Mouse (Mus musculus): ENCODE data around the gene Slc9b2.

Slc9b2 gene

DNA sequence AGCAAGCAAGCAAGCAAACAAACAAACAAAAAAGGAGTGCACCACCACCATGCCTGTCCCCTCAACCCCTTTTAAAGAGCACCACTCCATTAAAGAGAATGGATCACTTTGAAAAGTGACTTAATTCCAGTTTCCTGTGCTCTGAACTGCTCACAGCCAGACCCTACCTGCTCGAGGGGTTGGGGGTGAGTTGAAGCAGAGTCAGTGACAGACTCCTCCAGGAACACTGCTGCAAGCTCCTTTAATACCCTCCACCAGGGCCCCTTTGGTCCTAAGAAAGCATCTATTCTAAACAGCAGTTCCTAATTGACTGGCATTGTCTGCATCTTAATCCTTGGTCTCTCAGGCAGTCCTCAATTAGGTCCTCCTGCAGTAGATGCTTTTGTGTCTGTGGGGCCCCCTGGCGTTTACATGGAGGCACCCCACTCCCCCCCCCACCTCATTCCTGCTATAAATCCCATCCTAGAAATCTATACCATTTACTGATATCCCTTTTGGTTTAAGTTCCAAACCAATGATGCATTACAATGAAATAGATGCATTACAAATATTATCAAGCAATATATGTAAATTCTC, 5.5 kb downstream of the Slc9b2 start:
- no peak for DNase-seq (ENCODE audit: low spot score)

DNA sequence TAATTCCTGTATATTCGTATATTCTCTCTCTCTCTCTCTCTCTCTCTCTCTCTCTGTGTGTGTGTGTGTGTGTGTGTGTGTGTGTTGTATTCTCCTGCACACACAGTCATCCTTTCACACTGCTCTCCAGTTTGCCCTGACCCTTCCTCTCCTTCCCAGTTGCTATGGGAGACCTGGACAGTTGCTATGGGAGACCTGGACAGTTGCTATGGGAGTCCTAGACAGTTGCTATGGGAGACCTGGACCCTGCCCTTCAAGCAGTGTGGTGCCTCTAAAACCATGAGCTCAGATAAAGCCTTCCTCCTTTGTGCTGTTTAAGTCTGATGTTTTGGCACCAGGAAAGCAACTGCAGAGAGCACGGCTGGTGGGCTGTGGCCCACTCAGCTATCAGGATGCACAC, 6.2 kb downstream of the Slc9b2 start:
- DNase-seq (ENCODE audit: low spot score) = peak; percentile 29

DNA sequence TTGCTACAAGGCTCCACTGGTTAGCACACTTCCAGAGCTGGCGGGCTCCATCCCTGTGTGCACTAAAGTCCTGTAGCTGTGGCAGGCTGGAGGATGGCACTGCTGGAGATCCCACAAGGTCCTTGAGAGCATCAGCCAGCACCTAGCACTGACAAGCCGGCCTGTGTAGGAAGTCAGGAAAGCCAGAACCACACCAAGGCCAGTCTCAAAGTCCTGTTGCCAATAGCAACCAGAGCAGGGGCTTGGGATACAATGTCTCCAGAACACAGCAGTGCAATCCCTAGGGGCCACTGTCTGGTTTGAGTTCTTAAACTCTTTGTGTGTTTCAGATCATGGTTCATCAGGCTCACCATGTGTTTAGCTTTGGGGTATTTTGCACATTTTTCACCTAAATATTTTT, 7.3 kb downstream of the Slc9b2 start:
- DNase-seq (ENCODE audit: low spot score) = no peak

DNA sequence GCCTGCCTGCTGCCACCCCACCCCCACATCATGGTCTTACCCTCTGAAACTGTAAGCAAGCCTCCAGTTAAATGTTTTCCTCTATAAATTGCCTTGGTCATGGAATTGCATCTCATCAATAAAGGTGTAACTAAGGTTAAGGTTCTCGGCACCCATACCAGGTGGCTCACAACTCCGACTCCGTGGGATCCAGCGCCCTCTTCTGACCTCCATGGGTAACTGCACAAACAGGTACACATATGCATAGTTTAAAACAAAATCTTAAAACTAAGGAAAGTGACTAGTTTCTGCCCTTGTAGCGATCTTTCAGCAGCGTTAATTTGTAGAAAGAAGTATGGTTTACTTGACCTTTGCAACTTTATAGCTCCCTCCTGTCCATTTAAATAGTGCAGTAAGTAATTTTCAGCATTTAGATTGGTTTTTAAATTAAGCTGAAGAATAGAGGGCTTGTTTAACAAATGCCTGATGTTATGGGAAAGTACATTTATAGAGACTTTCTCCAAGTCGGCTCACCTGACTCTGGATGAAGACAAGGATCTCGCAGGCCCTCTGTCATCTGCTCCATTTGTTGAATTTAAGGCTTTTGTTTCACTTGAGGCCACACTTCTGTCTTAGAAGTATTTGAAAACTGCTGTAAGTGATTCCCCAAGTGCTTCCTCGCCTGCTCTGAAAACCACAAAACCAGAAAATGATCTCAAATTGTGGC, 8.4 kb downstream of the Slc9b2 start:
- DNase-seq (ENCODE audit: low spot score) = no peak

DNA sequence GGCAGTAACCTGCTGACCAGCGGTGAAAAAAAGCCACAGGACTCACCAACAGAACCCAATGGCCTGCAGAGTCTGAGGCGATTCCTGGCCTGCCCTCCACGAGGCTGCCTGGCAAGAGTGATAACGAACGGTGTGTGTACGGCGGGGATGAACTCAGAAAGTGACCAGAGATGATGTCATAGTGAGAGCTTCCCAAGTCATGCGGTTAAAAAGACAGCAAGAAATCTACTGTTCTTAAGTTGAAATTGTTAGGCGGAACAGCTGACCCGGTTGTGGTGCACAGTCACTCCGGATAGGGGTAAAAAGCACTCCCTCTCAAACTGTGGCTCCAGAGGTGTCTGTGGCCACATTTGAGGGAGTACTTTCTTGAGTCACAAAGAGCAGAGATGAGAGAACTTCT, 10.8 kb downstream of the Slc9b2 start:
- DNase-seq (ENCODE audit: low spot score) = no peak

DNA sequence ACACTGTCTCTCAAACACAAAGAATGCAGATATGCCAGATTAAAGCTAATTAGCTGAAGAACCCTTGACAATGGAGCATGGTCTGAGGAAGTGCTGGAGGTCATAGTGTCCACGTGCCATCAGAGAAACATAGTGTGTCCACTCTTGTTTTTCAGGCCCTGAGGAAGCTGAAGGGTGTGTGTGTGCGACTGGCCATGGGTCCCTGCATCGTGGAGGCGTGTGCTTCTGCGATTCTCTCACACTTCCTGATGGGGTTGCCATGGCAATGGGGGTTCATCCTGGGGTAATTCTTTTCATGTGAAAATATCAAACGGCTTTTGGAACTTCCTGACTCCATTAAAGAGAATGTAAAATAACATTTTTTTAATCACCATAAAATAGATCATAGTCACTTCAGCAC, 16.9 kb downstream of the Slc9b2 start:
- no peak for DNase-seq (ENCODE audit: low spot score)

DNA sequence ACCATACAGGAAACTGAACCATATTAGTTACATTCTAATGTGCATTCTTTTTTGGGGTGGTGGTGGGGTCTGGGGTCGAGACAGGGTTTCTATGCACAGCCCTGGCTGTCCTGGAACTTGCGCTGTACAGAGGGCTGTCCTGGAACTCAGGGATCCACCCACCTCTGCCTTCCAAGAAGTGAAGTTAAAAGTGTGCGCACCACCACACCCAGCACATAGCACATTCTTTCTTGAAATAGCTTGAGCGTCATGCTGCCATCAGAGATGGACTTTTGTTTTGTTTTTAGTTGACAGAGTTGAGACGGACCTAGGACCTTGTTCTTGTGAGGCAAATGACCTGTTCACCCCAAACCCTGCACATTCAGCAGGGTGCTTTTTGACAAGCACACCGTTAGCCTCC, 19.7 kb downstream of the Slc9b2 start:
- DNase-seq (ENCODE audit: low spot score) = no peak

DNA sequence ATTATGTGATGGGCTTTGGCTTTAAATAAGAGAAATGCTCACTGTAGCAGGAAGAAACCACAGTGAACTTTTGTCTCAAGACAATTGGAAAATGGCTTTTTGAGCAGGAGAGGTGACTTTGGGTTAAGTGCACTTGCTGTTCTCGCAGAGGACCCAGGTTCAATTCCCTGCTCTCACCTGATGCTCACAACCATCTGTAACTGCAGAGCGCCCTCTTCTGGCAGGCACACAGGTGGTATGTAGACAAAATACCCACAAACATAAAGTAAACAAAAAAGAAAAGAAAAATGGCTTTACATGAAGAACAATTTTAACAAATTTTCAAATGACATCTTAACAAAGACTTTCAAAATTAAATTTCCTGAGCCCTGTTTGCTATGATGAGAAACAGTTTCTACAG, 20.1 kb downstream of the Slc9b2 start:
- no peak for DNase-seq (ENCODE audit: low spot score)

DNA sequence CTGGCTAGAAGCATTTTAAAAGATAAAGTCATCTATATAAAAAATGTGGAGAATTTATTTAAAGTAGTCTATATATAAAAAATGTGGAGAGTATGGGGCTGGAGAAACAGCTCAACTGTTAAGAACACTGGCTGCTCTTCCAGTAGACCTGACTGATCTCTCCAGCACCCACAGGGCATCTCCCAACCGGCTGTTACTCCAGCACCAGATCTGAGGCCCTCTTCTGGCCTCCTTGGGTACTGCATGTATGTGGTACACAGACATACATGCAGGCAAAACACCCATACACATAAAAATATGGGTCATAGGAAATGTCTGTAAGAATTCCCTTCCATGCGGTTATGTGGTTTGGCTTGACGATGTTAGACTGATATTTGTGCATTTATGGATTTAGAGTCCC, 21.1 kb downstream of the Slc9b2 start:
- DNase-seq (ENCODE audit: low spot score) = peak; percentile 65

DNA sequence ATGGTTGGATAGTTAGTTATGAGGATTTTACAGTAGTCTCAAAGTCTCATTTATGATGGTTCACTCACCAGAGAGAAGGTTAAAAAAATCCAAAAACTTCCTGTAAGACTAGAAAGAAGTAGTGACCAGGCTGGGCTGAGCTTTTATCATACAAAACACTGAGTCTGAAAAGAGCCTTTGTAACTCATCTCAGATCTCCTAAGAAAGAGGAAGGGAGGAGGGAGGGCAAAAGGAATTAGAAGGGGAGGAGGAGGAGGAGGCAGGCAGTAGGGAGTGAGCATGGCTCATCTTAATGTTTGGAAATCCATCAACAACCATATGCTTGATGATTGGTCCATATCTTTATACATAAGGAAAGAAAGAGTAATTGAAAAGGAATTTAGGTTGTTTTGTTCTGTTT, 25.2 kb downstream of the Slc9b2 start:
- no peak for DNase-seq (ENCODE audit: low spot score)

DNA sequence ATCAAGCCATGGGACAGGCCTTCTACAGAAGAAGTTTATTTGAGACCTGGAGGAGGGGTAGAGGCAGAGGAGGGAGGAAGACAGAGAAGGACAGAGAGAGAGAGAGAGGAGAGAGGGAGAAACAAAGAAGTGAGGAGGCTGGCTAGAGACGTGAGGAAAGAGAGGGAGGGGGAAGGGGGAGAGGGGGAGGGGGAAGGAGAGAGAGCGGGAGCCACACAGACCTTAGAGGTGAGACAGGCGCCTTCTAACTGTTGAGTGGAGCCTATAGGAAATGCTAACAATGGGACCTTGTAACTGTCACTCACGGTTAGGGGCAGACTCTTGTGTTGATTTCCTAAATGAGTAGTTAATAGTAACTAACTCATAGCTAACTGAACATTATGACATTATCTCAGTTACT, 26.3 kb downstream of the Slc9b2 start:
- no peak for DNase-seq (ENCODE audit: low spot score)

DNA sequence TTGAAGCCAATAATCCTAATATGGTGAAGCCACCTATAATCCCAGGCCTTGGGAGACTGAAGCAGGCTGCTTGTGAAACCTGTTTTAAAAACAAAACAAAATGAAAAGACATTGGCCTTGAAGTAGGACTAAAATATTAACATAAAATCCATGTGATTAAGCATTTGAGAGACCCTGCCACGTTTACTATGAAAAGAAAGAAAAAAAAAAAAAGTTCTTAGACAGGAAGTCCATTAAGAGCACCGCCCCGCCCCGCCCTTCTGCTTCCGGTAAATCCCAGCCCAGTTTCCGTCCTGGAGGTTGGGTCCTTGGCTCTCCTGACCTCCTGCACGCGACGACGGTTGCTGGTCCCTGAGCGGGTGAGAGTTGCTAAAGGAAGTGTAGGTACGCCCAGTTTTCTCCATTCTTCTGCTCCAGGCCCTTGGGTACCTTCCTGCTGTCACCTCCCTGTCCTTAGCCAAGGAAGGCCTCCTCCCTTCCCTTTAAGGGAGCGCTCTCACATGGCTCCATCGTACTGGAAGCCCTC, 40.3 kb downstream of the Slc9b2 start, which contains the start of gene Slc9b1:
Slc9b1 (plus strand) TSS at position 291 of the 526 bp plus-strand sequence.
- DNase-seq (ENCODE audit: low spot score) = no peak

DNA sequence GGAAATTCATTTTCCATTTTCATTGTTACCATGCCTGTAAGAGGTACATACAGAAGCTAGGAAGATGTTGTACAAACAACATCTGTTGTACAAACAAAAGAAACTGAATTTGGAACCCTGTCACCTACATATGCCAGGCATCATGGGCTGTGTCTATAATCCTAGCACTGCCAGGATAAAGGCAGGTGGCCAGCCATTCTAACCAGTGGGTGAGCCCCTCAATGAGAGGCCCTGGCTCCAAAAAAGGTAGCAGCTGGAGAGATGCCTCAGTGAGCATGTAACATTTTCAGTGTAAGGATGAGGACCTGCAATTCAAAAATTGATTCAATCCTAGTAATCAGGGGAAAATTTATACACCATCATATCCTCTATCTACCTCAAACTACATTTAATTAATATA, 41.5 kb downstream of the Slc9b2 start:
- no peak for DNase-seq (ENCODE audit: low spot score)

DNA sequence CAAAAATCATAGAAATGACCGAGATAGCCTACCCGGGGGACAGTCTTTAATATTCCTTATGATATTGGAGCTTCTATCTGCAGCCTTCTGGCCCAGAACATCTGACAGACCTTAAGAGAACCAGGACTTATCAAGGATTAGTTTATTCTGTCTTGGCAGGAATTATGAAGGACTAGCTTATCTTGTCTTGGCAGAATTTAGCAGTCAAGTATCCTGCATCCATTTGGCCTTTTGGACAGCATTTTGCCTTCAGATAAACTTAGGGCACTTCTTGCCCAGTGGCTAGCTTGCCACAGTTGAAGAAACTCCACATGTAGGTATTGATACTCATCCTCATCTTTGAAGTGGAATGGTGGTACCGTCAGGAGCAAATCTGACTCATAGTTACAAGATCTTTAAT, 44.4 kb downstream of the Slc9b2 start:
- no peak for DNase-seq (ENCODE audit: low spot score)

DNA sequence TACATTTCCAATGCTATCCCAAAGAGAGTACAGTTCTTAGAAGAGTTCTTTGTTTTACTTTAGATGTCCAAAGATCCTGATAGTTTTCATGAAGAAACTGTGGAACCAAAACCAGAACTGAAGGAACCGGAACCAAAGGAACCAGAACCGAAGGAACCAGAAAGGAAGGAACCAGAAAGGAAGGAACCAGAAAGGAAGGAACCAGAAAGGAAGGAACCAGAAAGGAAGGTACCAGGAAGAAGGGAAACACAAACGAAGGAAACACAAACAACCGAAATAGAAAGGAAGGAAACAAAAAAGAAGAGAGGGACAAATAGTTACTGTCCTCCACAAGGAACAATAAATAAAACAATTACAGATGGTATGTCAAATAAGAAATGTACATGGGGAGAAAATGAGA, 49.9 kb downstream of the Slc9b2 start:
- no peak for DNase-seq (ENCODE audit: low spot score)

DNA sequence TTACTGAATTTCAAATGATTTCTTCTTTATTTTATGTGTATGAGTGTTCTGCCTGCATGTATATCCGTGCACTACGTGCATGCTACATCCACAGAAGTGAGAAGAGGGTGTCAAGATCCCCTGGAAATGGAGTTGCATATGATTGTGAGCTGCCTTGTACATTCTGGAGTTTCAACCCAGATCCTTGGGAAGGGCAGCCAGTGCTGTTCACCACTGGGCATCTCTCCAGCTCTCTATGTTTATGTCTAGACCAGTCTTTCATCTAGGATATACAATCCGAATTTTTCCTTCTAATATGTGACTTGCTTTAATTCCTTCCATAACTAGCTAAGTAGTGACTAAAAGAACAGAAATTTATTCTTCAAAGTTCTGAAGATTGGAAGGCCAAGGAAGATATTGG, 68.3 kb downstream of the Slc9b2 start:
- no peak for DNase-seq (ENCODE audit: low spot score)

DNA sequence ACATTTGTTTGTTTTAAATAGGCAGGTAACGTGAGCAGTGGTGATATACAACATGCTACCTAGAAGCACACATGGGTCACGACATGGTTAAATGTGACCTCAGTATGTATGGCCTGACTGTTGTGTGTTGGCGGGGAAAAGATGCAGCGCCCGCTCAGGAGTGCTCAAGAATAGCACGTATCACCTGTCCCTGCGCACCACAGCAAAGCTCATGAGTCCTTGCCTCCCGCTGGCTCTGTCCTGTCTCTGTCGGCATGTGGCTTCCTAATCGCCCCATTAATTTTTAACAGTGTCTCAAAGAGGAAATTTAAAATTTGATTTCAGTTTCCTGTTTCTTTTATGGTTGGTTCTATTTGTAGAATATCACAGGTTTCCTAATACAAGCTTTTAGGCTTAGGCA, 69.9 kb downstream of the Slc9b2 start:
- no peak for DNase-seq (ENCODE audit: low spot score)

DNA sequence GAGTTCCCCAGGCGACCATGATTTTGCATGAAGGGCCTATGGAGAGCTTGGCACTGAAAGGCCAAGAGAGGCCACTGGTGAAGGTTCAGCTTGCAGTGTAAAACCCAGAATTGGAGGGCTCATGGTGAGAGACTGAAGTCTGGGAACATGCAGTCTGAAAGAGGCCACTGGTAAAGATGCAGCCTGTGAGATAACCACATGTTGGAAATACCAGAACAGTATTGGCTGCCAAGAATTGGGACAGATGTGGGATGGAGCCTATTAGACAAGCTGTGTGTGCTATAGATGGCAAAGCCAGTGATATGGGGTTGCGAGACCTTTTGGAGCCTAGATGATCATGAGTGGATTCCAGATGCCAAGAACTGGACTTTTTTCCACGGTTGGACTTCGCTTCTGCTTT, 72.4 kb downstream of the Slc9b2 start:
- no peak for DNase-seq (ENCODE audit: low spot score)

DNA sequence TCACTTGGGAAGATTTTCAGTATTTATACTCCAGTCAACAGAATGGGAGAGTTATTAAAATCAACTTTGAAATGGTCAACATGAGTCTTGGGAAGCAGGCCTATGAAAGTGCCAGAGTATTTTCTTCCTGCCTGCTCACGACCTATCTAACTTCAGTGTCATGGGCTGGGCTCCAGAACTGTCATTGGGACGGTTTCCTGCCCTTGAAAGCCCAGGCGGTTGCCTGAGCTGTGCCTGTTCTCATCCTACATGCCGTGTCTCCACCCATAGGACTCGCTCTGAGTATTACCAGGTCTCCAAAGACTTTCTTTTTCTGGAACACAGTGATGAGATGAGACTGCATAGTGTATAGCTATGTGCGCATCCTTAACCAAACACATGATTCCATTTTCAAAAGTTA, 85.7 kb downstream of the Slc9b2 start:
- no peak for DNase-seq (ENCODE audit: low spot score)
